Mouse (Mus musculus): ENCODE measurements around the gene Slc25a10.
"Not testable (repeated sequence)": the region's sequence is repeated elsewhere in the genome, so short reads cannot be mapped to it uniquely, and the experiment has no call there.

Gene Slc25a10

DNA sequence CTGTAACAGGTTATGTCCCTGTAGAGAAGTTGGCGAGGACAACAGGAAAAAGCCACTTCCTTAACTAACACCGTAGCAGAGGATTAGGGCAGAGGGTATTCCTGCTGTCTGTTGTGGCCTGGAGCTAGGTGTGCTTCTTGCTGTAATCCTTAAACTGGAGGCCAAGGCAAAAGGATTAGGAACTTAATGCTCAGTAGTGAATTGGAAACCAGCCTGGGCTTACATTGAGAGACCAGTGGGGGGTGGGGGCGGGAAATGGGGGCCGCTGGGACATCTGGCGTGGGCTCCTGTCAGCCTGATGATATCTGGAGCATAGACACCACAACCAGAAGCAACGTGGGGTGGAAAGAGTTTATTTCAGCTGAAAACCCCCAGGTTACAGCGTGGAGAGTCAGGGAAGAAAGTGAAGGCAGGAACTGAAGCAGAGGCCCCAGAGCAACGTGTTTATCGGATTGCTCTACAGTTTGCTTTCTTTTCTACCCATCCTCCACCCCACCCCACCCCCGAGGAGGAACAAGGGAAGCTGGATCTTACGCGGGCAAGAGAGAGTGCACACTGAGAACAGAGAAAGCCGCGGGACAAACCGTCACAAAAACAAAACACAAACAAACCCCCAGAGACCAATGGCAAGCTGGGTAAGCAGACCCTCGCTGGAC is 18.9 kb downstream of the Slc25a10 start:
- no peak for DNase-seq (ENCODE audit: low spot score in 2 of 2)

DNA sequence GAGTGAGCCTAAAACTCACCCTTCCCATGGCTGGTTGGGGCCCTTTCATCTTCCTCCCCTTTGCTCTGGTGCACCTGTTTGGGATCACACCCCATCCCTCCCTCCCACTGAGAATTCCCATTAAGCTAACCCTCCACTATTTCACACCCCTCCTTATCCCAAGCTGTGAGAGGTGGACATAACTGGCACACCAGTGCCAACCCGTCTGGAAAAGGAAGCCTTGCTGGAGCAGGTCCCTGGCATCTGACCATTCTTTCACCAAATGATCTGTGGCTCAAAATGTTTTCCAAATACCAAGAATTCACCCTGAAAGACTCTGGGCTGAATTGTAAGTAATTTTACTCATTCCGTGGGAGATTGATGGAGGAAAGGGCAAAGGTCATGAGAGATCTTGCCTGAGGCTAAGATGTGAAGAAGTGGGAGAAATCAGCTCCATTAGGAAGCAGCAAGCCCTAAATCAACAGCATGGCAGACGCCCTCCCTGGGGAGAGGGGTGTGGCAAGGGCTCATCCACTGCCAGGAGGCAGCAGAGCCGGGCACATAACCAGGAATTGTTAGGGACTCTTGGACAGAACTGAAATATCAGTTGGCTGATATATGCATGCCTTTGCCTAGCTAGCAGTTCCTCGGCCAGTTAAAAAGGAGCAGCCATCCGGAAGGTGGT is 21.3 kb downstream of the Slc25a10 start:
- no peak for DNase-seq (ENCODE audit: low spot score in 2 of 2)

DNA sequence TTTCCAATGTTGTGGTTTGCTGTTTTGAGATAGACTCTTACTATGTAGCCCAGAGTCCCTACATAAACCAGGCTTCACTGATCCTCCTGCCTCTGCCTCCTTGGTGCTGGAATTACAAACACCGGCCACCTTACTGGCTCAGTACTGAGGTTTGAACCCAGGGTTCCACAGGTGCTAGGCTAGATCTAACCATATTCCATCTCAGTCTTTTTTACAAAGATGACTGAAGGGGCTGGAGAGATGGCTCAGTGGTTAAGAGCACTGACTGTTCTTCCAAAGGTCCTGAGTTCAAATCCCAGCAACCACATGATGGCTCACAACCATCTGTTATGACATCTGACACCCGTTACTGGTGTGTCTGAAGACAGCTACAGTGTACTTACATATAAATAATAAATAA is 22.6 kb downstream of the Slc25a10 start:
- DNase-seq (ENCODE audit: low spot score in 2 of 2): not testable (repeated sequence)

DNA sequence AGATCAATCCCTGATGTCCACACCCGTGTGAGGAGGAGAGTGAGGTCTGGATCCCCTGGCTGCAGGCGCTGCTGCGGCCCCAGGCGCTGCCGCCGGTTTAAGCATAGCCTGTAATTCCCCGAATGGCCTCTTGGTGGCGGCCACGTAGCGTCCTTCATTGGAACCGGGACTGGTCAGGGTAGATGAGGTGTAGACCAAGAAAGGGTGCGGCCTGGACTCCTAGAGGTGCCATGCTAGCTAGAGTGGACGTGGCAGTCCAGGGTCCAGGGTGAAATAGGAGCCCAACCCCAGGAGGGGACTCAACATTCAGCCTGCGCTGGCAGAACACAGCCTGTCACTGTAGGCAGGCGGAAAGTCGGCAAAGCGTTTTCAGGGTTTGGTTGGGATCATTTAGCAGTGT is 24.0 kb downstream of the Slc25a10 start:
- peak; percentile 87 to 91 for DNase-seq (ENCODE audit: low spot score in 2 of 2)

DNA sequence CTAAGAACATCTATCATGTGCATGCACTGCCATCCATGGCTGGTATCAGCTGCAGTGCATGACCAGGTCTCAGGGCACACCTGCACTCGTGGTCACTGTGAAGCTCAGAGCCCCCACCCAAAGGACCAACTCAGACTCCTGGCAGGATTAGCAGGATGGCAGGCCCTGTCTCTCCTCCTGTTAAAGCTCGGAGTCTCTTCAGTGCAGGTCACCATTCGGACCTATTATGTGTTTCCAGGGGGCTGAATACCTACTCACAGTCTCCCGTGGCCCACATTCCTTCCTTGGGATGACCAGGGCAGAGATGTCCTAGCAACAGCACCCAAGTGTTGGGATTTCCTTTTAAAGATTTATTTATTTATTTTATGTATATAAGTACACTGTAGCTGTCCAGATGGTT is 25.5 kb downstream of the Slc25a10 start:
- DNase-seq (ENCODE audit: low spot score in 2 of 2): no peak

DNA sequence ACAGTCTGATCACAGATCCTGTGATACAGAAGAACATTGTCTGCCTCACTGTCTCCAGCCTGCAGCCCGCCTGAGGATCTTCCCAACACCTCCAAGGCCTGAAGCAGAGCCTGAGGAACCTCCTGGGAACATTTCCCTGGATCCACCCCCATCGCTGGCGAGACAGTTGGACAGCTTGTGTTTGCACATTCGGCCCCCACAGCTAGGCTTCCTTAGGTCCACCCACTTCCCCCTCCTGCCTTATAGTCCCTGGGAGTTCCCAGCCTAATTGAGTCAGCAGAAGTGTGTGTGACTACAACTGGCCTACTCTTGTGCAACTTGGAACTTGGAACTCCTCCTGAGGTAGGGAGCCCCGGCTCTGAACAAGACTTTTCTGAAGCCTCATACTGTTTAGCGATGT is 26.4 kb downstream of the Slc25a10 start:
- peak; percentile 42 to 61 for DNase-seq (ENCODE audit: low spot score in 2 of 2)

DNA sequence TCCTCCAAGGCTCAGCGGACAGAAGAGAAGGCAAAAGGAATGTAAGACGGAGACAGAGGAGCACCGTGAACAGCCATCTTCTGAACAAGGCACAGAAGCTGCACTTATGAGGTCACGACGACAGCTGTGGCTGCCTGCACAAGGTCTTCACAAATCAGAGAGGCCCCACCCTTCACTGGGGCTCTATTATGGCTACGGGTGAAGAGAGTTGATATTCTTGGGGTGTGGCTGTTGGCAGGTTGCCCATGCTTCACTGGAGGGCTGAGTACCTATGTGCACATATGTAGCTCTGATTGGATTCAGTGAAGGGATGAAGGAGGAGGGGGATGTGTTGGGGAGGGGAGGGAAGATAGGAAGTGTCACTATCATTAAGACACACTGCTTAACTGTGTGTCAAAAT is 26.9 kb downstream of the Slc25a10 start:
- DNase-seq (ENCODE audit: low spot score in 2 of 2): no peak

DNA sequence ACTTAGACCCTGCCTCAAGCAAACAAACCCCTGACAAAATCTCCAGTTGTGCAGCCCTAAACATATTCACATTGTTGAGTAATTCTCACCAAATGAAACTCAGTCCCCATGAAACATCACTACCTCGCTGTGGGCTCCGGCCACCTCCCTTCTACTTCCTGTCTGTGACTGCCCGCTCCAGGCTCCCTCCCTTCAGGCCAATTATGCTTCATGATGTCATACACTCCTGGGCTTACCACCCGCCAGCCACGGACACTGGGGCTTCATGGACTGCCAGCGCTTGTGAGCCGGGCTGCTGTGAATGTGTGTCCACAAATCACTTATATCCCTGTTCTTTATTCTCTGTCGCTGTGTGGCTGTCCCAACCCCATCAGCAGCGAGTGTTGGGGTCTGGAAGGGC is 28.1 kb downstream of the Slc25a10 start:
- no peak for DNase-seq (ENCODE audit: low spot score in 2 of 2)

DNA sequence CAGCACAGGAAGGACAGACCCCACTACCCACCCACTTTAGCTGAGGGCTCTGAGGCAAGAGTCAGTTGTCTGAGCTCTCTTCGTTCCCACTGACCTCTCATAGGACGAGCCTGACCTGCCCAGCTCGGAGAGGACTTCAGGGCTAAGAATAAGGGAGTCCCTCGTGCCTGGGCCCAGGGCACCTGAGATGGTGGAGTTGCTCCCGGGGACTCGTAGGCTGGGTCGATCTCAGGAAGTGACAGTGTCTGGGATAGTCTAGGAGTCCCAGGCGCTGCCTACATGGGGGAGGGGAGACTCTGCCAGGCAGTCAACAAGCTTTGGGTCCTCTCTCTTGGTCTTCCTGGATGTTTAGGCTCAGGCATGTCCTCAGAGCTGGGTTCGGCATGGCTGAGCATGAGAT is 28.9 kb downstream of the Slc25a10 start:
- DNase-seq (ENCODE audit: low spot score in 2 of 2): no peak

DNA sequence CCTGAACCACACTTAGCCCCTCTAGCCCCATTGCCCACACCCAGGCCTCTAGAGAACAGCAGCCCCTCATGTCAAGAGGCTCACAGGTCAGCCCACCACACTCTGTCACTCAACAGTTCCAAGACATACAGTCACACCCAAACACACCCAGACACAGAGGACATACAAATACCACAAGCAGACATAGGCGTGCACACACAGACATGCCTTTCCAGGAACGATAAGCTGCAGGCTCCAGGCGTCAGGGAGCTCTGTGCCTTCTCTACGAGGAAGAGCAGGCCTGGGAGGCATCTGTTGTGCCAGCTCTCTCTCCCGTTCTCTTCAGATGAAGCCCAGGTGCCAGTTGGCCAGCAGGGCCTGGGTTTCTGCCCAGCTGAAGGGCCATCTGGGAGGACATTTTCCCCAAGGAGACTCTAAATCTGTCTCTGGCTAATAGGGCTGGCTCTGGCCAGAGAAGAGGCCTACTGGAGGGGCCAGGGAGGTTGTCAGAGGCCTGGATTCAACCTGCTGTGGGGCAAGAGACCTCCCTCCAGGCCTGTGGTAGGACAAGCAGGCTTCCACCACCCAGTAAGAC is 29.4 kb downstream of the Slc25a10 start:
- DNase-seq (ENCODE audit: low spot score in 2 of 2): no peak

DNA sequence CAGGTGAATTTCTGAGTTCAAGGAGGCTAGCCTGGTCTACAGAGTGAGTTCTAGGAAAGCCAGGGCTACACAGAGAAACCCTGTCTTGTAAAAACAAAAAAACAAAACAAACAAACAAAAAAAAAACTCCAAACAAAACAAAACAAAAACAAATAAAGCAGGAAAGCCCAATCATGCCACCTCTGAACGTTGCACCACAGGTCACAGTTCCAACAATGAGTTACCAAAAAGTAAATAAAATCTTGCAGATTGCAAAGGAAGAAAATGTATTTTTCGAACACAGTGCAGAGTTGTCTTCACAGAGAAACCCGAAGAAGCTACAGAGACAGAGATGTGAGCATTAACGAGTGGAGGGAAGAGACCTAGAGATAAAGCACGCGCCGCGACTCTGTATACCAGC is 30.9 kb downstream of the Slc25a10 start:
- DNase-seq (ENCODE audit: low spot score in 2 of 2): no peak

DNA sequence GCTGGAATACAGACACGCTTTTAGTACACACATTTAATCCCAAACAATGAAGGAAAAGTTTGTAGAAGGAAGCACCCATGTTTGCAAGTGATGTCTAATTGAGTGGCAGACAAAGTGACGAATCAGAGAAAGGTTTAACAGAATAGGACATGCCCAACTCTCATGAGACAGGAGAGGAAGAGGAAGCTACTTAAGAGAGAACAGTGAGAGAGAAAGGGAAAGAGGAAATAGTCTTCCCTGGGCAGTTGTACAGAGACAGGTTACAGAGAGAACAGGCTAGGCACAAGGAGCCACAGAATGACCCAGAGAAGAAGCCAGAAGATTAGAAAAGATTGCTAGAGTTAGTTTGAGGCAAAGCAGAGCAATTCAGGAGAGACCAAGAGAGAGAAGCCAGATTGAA is 34.3 kb downstream of the Slc25a10 start:
- no peak for DNase-seq (ENCODE audit: low spot score in 2 of 2)

DNA sequence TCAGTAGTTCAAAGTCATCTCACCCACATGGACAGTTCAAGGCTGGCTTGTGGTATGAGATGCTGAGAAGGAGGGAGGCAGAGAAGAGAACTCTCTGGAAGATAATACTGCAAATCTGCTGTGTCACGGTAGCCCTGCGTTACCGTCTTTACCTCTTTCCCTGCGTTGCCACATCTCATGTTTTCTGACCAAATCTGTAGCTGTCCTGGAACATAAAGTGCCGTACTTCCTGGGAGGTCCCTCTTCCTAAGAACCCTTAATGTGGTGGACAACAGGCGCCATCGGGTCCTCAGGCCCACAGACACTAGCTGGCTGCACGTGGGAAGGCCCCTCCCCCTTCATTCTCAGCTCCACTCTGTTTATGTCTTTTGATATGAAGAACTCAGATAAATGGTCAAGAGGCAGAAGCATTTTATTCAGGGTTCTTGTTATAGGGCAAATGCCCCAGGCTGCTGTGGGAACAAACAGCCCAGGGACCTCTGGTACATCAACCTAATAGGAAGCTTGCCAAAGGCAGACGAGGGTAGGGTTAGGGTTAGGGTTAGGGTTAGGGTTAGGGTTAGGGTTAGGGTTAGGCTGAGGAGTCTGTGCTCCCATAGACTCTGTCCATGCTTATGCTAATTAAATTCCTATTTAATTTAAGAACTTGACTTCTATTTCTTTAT is 36.2 kb downstream of the Slc25a10 start:
- no peak for DNase-seq (ENCODE audit: low spot score in 2 of 2)

DNA sequence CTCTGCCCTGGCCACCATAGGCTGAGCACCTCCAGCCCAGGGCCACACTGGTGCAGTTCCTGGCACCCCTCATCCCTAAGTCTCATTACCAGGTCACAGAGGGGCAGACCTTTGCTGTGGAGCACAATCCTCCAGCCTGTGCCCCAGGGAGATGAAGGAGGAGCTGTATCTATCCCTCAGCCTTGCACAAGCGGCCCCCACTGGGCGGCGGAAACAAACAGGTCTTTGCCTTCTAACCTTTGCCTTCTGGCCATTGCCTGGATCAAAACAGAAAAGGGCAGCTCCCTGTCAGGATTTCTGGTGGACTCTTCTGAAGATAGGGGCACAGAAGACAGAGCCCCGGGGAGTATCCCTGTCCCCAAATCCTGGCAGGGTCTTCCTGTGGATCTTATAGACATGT is 37.3 kb downstream of the Slc25a10 start:
- no peak for DNase-seq (ENCODE audit: low spot score in 2 of 2)

DNA sequence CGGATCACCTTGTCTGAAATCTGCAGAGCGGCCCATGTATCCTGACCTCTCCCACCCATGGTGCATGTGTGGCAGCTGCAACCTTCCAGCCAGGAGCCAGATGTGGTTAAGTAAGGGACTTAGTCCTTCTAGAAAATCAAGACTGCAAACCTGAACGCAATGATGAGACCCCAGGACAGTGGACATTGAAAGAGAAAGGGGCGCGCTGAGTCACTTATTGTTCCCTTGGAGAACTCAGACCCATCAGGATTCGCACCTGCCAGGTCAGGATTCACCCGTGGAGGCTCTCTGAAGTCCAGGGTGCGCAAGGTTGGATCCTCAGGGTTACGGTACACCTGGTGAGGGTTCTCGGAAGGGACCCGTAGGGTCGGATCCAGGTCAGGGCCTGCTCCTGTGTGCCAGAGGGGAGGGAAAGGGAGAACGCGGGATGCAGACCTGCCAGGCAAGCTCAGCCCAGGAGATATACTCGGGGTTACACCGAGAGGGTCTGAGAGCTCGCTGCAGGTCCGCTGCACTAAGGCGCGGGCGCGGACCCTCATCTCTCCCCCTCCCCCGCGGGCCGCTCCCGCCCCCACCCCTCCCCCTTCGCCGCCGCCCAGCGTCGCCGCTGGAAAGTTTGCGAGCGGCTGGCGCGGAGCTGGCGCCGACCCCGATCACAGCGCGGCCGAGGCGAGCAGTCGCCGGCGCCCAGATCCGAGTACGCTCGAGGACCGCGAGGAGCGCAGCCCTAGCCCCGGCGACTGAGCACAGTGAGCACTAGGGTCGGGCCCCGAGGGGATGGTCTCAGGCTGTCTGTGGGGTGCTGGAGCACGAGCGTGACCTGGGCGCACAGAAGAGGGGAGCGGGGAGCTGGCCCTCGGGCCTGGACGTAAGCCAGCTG is 38.7 kb downstream of the Slc25a10 start, which contains the start of gene Gcgr:
TSS of gene Gcgr (plus strand) at position 615 of the 880 bp plus-strand sequence.
- no peak for DNase-seq (ENCODE audit: low spot score in 2 of 2)

DNA sequence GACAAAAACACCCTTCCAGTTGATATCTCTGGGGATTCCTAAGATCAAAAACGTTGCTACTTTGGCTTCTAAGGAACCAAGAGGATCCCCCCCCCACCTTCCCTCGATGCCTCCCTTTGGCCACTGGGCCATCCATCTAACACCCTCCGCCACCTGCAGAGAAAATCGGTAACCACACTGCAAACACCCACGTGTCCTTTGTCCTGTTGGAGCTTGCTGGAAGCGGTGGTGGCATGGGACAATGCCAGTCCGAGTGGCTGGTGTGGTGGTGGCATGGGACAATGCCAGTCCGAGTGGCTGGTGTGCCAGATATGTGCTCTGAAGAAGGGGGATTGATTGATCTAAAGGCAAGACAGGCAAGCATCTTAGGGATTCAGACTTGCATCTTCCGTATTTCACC is 40.0 kb downstream of the Slc25a10 start:
- no peak for DNase-seq (ENCODE audit: low spot score in 2 of 2)

DNA sequence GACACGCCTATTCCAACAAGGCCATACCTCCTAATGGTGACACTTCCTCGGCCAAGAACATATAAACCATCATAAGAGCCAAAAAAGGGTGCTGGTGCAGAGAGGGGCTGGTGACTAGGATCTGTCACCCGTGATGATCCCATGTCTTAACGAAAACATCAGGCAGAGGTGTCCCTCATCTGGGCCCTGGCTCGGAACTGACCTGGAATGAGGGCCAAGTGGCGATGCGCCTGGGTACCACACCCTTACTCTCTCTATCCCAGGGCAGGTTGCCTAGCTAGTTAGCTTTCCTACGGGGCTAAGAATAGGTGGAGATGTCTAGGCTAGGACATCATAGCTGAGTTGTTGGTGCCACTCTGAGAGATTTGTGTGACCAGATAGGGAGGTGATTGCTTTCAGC is 42.5 kb downstream of the Slc25a10 start:
- no peak for DNase-seq (ENCODE audit: low spot score in 2 of 2)

DNA sequence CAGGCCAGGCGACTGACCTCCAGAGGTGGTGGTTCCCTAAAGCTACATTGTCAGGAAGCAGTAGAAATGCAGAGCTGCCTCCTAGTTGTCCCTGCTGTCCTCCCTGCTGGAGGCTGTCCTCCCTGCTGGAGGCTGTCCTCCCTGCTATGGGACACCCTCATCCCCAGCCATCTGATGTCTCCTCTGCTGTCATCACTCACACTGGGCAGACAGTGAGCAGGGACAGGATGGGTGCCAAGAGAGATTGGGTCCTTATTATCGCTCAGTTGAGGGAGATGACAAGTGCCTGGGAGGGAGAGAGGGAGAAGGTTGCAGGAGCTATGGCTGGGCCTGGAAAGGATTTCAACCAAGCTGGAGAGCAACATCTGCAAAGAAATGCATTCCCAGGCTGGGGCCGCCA is 43.5 kb downstream of the Slc25a10 start:
- DNase-seq (ENCODE audit: low spot score in 2 of 2): no peak

DNA sequence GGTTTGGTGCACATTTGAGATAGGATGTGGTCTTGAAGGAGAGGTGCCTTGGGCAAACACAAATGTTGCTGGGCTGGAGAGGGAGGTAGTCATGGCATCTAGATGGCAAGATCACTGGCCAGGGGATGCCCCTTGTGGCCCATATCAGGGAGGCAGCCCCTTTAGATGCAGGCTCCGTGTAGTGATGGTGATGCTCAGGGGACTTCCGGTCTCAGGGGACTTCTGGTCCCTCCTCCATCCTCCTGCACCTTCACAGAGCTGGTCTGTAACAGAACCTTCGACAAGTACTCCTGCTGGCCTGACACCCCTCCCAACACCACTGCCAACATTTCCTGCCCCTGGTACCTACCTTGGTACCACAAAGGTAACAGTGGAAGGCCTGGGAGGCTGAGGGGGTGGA is 44.2 kb downstream of the Slc25a10 start:
- DNase-seq (ENCODE audit: low spot score in 2 of 2): no peak

DNA sequence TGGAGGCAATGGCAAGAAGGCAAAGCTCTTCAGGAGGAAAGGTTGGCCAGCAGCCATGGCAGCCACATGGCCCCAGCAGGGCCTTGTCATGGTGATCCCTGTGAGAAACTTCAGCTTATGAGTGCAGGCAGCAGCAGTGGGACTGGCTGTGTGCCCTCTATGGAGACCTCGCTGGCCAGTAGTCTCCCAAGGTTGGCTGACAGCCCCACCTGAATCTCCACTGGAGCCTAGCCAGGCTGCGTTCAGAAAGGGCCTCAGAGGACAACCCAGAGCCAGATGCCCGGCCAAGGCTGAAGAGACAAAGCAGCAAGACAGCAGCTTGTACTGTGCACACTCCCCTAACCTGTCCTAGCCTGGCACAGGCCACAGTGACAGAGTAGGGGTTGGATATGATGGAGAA is 46.8 kb downstream of the Slc25a10 start:
- no peak for DNase-seq (ENCODE audit: low spot score in 2 of 2)

DNA sequence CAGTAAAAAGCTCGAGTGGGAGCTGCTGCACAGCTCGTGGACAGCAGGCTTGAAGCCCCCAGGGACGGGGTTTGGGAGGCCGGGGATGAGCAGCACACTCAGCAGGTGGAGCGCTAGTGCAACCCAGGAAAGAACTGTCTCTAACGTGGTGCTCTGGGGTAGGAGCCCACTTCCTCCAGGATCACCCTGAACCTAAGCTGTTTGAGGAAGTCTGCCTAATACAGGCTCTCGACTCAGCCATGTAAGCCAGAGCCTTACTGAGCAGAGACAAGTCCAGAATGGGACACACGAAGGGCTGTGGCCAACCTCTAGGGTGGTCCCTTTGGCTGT is 47.3 kb downstream of the Slc25a10 start:
- no peak for DNase-seq (ENCODE audit: low spot score in 2 of 2)

Data from frontal cortex, postnatal 25 days (tissue).